Mouse (Mus musculus) myocyte (in vitro differentiated cells): Measurements from ENCODE around the gene Glmn. TPM values are rescaled to one million over a fixed set of nuclear protein-coding genes. Genes with fewer than 3 reads are reported as not detected.

ENCODE experiments used
- H3K27me3 ChIP-seq: one replicate; pipeline ENCODE4 v1.6.1; 2011; ENCODE audit not compliant: control insufficient read depth, insufficient read depth, insufficient read length
- H3K36me3 ChIP-seq: one replicate; pipeline ENCODE4 v1.6.1; 2011; ENCODE audit not compliant: control insufficient read depth, insufficient read depth
- H3K4me2 ChIP-seq: one replicate; pipeline ENCODE4 v1.6.1; 2011; ENCODE audit warnings: low read depth, control low read depth
- H3K4me3 ChIP-seq: one replicate; pipeline ENCODE4 v1.5.1; 2011; ENCODE audit warnings: mild to moderate bottlenecking, control low read depth, moderate library complexity
- H3K79me2 ChIP-seq: one replicate; pipeline ENCODE4 v1.6.1; 2011; ENCODE audit not compliant: control insufficient read depth, insufficient read depth
- H3ac ChIP-seq: one replicate; pipeline ENCODE4 v1.6.1; 2011; ENCODE audit not compliant: control insufficient read depth, insufficient read length
- CEBPB ChIP-seq: IDR thresholded peaks from 2 replicates; pipeline ENCODE4 v1.6.1; 2011; ENCODE audit warnings: mild to moderate bottlenecking, moderate library complexity; ENCODE audit not compliant: poor library complexity, insufficient read depth, severe bottlenecking
- E2F4 ChIP-seq: IDR thresholded peaks from one replicate; pipeline ENCODE4 v1.6.1; 2011; ENCODE audit warnings: mild to moderate bottlenecking, control low read depth, moderate library complexity; ENCODE audit not compliant: insufficient read depth
- MAX ChIP-seq: IDR thresholded peaks from one replicate; pipeline ENCODE4 v1.6.1; 2011; ENCODE audit warnings: low read depth, mild to moderate bottlenecking, control low read depth
- MYOD1 ChIP-seq, 3 experiments: IDR thresholded peaks; one replicate each; pipeline ENCODE4 v1.6.1; 2011; ENCODE audit warnings: control low read depth in 2 of 3, low read depth in 2 of 3, mild to moderate bottlenecking in 2 of 3, moderate library complexity in 1 of 3; ENCODE audit not compliant: insufficient read length in 2 of 3, control insufficient read depth in 1 of 3
- MYOG ChIP-seq, 3 experiments: IDR thresholded peaks; one replicate each; pipeline ENCODE4 v1.6.1; 2011; ENCODE audit warnings: control low read depth in 2 of 3, low read depth in 2 of 3, mild to moderate bottlenecking in 2 of 3; ENCODE audit not compliant: insufficient read length in 2 of 3, control insufficient read depth in 1 of 3, insufficient read depth in 1 of 3
- POLR2A ChIP-seq: IDR thresholded peaks from one replicate; pipeline ENCODE4 v1.6.1; 2011; ENCODE audit warnings: low read depth, mild to moderate bottlenecking, control low read depth, moderate library complexity; ENCODE audit not compliant: insufficient read length
- POLR2AphosphoS2 ChIP-seq: IDR thresholded peaks from one replicate; pipeline ENCODE4 v1.6.1; 2011; ENCODE audit warnings: low read depth, control low read depth; ENCODE audit not compliant: insufficient read length
- REST ChIP-seq: IDR thresholded peaks from one replicate; pipeline ENCODE4 v1.6.1; 2011; ENCODE audit warnings: mild to moderate bottlenecking, control low read depth, moderate library complexity; ENCODE audit not compliant: insufficient read depth, insufficient read length
- SRF ChIP-seq: IDR thresholded peaks from one replicate; pipeline ENCODE4 v1.6.1; 2011; ENCODE audit warnings: low read depth; ENCODE audit not compliant: control insufficient read depth, insufficient read length
- TCF12 ChIP-seq: IDR thresholded peaks from one replicate; pipeline ENCODE4 v1.6.1; 2011; ENCODE audit warnings: mild to moderate bottlenecking, control low read depth; ENCODE audit not compliant: poor library complexity, insufficient read depth, severe bottlenecking
- TCF3 ChIP-seq: IDR thresholded peaks from one replicate; pipeline ENCODE4 v1.6.1; 2011; ENCODE audit warnings: low read depth, control low read depth; ENCODE audit not compliant: insufficient read length
- USF1 ChIP-seq: IDR thresholded peaks from one replicate; pipeline ENCODE4 v1.6.1; 2011; ENCODE audit warnings: low read depth, mild to moderate bottlenecking, control low read depth, moderate library complexity
- polyA plus RNA-seq: library from polyadenylated mRNA; unstranded; fragments of >200 nt; fragmentation: generic; extraction: Trizol; gene quantifications from one replicate; pipeline ENCODE4 v1.2.1, GENCODE M21; 2012; ENCODE audit warnings: missing spikeins

The Glmn gene
- polyA plus RNA-seq, 1 experiment: 2.7 TPM

DNA sequence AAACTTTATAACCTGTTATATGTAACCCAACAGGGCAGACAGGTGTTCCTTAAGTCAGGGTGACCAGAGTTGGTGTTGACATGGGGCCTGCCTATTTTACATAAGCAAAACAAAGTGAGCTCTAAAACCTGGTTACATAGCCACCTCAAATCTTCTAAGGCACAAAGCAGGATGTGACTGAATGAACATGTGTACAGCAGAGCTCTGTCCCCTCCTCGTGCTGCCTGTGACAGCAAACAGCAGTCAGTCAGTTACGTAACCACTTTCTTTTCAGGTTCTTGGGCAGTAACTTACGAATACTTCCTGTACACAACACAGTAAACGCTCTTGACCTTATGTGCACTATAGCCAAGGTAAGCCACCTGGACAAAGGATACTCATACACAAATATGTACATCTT, 51.8 kb downstream of the Glmn start:
- H3K4me3 ChIP-seq: no peak overlapping the region
- H3K27me3 ChIP-seq: no peaks in the 10 kb centered on the region
- H3ac ChIP-seq: no peak overlapping the region
- no peaks in the 10 kb centered on the region for H3K36me3 ChIP-seq
- no peak for TF ChIP-seq POLR2AphosphoS2
- TF ChIP-seq USF1: no peak
- no peak for TF ChIP-seq E2F4
- no peak for TF ChIP-seq REST
- TF ChIP-seq MYOG (IDR thresholded peaks at IDR 0.05; ENCODE audit: control insufficient read depth in 1 of 3, insufficient read depth in 1 of 3, insufficient read length in 2 of 3, low read depth in 2 of 3): no peak
- no peak for TF ChIP-seq SRF
- no peak for TF ChIP-seq CEBPB
- TF ChIP-seq MYOD1 (IDR thresholded peaks at IDR 0.05; ENCODE audit: control insufficient read depth in 1 of 3, insufficient read length in 2 of 3, low read depth in 2 of 3): no peak
- no peak for TF ChIP-seq MAX
- TF ChIP-seq POLR2A: no peak
- TF ChIP-seq TCF3: no peak
- TF ChIP-seq TCF12: no peak
- H3K4me2 ChIP-seq: no peak overlapping the region
- no peaks in the 10 kb centered on the region for H3K79me2 ChIP-seq

DNA sequence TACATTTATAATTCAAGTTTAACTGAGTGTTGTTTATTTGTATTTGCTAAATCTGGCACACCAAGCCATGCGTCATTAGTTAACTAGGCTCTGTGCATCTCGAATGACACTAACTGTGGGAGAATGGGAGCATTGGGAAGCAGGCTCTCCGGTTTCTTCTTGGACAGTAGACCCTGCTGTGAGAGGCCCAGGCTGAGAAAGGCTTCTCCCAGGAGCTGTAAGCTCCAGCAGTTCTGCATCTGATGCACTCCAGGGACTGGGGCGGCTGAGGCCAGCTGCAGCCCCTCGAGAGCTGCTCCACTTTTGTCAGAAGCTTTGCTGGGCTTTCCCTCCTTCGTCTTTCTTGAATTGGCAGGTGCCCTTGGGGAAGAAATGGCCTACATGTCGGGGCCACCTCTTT, 56.0 kb downstream of the Glmn start:
- Histone ChIP-seq H3ac (no peak overlapping the region), H3K4me3 (no peak overlapping the region), H3K79me2 (no peaks in the 10 kb centered on the region), H3K36me3 (no peaks in the 10 kb centered on the region), H3K27me3 (no peaks in the 10 kb centered on the region), H3K4me2 (no peak overlapping the region)
- no peak for TF ChIP-seq E2F4
- TF ChIP-seq MYOG (IDR thresholded peaks at IDR 0.05; ENCODE audit: control insufficient read depth in 1 of 3, insufficient read depth in 1 of 3, insufficient read length in 2 of 3, low read depth in 2 of 3): no peak
- TF ChIP-seq POLR2AphosphoS2: no peak
- TF ChIP-seq MAX: no peak

DNA sequence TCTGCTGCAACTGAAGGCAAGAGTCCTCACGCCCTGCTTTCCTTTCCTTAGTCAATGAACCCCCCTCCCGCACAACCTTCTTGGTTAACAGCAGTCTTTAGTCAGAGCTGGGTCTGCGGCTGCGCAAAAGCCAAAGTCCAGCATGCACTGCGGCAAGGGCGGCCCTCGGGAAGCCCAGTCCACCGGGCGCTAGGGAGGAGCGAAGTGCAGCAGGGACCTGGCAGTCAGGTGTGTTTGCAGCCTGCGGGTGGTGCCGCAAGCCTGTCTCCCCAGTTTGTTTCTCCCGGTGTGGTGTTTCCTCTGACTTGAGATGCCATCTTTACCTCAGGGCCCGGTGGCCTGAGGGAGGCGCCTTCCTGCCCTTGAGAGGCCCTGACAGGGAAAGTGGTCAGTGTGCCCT, 63.1 kb downstream of the Glmn start, which contains the start of gene 1700028K03Rik:
TSS of gene 1700028K03Rik (plus strand) at position 129 of the 400 bp plus-strand sequence.
- H3ac ChIP-seq: no peak within 1 kb of the TSS

DNA sequence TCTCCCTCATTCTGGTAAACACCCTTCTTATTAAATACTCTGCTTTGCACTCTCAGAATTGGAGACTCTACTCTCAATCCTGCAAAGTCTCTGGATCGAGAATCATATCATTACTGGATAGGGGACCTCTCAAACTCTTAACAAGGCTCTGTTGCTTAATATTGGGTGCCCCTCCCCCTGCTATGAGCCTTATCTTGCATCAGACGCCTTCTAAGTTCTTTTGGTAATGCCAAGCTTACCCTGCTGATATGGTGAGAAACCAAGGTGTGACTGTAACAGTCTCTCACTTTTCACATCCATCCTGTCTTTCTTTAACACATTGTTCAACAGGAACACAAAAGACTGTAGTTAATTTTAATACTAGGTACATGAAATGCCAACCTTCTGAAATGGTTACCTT, 64.1 kb downstream of the Glmn start:
- H3K36me3 ChIP-seq: no peaks in the 10 kb centered on the region
- no peaks in the 10 kb centered on the region for H3K79me2 ChIP-seq
- no peak for TF ChIP-seq MYOD1 (IDR thresholded peaks at IDR 0.05; ENCODE audit: control insufficient read depth in 1 of 3, insufficient read length in 2 of 3, low read depth in 2 of 3)
- no peak for TF ChIP-seq POLR2A
- no peak for TF ChIP-seq SRF
- TF ChIP-seq E2F4: no peak

More for the DNA sequence above, 63.1 kb downstream of the Glmn start, which contains the start of gene 1700028K03Rik:
- Histone ChIP-seq H3K27me3 (peaks cover 6% of the 10 kb centered on the region), H3K36me3 (no peaks in the 10 kb centered on the region), H3K4me3 (no peak within 1 kb of the TSS), H3K79me2 (no peaks in the 10 kb centered on the region), H3K4me2 (no peak within 1 kb of the TSS)
- no peak for TF ChIP-seq POLR2AphosphoS2
- no peak for TF ChIP-seq CEBPB
- no peak for TF ChIP-seq MYOD1 (IDR thresholded peaks at IDR 0.05; ENCODE audit: control insufficient read depth in 1 of 3, insufficient read length in 2 of 3, low read depth in 2 of 3)
- TF ChIP-seq TCF12: no peak
- TF ChIP-seq MAX: no peak
- TF ChIP-seq REST: no peak
- no peak for TF ChIP-seq POLR2A
- no peak for TF ChIP-seq SRF
- TF ChIP-seq E2F4: no peak
- no peak for TF ChIP-seq USF1
- no peak for TF ChIP-seq MYOG (IDR thresholded peaks at IDR 0.05; ENCODE audit: control insufficient read depth in 1 of 3, insufficient read depth in 1 of 3, insufficient read length in 2 of 3, low read depth in 2 of 3)
- no peak for TF ChIP-seq TCF3

DNA sequence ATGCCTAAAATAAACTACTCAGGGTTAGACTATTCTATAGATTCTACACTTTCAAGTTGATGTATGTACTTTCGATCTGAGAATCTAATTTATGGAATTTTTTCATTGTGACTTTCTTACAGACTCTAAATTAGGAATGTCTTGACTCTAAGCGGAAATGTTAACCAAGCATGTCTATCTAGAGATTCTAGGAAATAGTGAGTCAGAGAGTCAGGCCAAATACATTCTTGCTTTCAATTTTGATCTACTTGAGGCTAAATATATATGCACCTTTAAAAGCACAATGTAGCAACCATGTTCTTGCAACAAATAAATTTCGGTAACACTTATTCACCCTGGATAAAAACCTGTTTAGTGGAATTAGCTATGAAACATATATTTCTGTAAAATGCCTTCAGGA, 68.8 kb downstream of the Glmn start:
- no peak overlapping the region for H3K4me3 ChIP-seq
- H3K4me2 ChIP-seq: no peak overlapping the region
- no peaks in the 10 kb centered on the region for H3K36me3 ChIP-seq
- no peak overlapping the region for H3ac ChIP-seq
- no peak for TF ChIP-seq POLR2AphosphoS2
- no peak for TF ChIP-seq MAX
- no peak for TF ChIP-seq TCF12
- no peak for TF ChIP-seq MYOD1 (IDR thresholded peaks at IDR 0.05; ENCODE audit: control insufficient read depth in 1 of 3, insufficient read length in 2 of 3, low read depth in 2 of 3)
- no peak for TF ChIP-seq USF1
- no peak for TF ChIP-seq SRF
- no peaks in the 10 kb centered on the region for H3K27me3 ChIP-seq
- H3K79me2 ChIP-seq: no peaks in the 10 kb centered on the region

More for the DNA sequence above, 64.1 kb downstream of the Glmn start:
- no peak overlapping the region for H3ac ChIP-seq
- no peak overlapping the region for H3K4me2 ChIP-seq
- H3K27me3 ChIP-seq: peaks cover 6% of the 10 kb centered on the region
- no peak overlapping the region for H3K4me3 ChIP-seq
